Mouse (Mus musculus) CH12.LX (cell line): ENCODE results near the gene Rexo5. TPM values are rescaled to one million over a fixed set of nuclear protein-coding genes. Genes with fewer than 3 reads are reported as not detected.

Experiments
- DNase-seq: peaks from one replicate; pipeline ENCODE4 v3.0.0-alpha.2; 2013; ENCODE audit errors: extremely low read depth
- H3K27ac ChIP-seq: 2 replicates; pipeline ENCODE4 v1.5.1; 2012; ENCODE audit warnings: low read depth, mild to moderate bottlenecking, control low read depth, moderate library complexity; ENCODE audit not compliant: insufficient read depth
- H3K27me3 ChIP-seq: replicated peaks from 2 replicates; pipeline ENCODE3; 2012; ENCODE audit warnings: inconsistent platforms
- H3K36me3 ChIP-seq, 2 experiments: replicated peaks in 1 of 2; 2 replicates each; pipeline versions ENCODE3 to v1.6.1; 2012; ENCODE audit warnings: inconsistent platforms in 1 of 2, low read length in 1 of 2, mild to moderate bottlenecking in 1 of 2, mixed read lengths in 1 of 2, moderate library complexity in 1 of 2; ENCODE audit not compliant: control insufficient read depth in 1 of 2, insufficient read depth in 1 of 2
- H3K4me1 ChIP-seq, 2 experiments: 2 replicates each; pipeline ENCODE4 v1.6.1; 2012; ENCODE audit warnings: inconsistent platforms in 1 of 2, moderate library complexity in 1 of 2; ENCODE audit not compliant: insufficient read depth in 2 of 2, control insufficient read depth in 1 of 2
- H3K4me2 ChIP-seq: 2 replicates; pipeline ENCODE4 v1.6.1; 2012; ENCODE audit warnings: low read depth, mild to moderate bottlenecking, control low read depth; ENCODE audit not compliant: poor library complexity, insufficient read depth, severe bottlenecking
- H3K4me3 ChIP-seq, 3 experiments: fragments of 150-350 bp in 1 of 3; sonication (generic) in 1 of 3; replicated peaks in 1 of 3; 2 replicates each; pipeline versions ENCODE3 to v1.5.1; 2011 to 2012; ENCODE audit warnings: low read depth in 2 of 3, low read length in 2 of 3, mild to moderate bottlenecking in 2 of 3, moderate library complexity in 2 of 3, control low read depth in 1 of 3, improper control_type of control experiment in 1 of 3, inconsistent platforms in 1 of 3, mixed read lengths in 1 of 3; ENCODE audit not compliant: poor library complexity in 1 of 3
- H3K79me2 ChIP-seq: replicated peaks from 2 replicates; pipeline ENCODE4 v1.6.1; 2012; ENCODE audit warnings: mild to moderate bottlenecking, moderate library complexity; ENCODE audit not compliant: control insufficient read depth, poor library complexity, insufficient read depth, severe bottlenecking; ENCODE audit errors: extremely low read depth
- H3K9ac ChIP-seq: 2 replicates; pipeline ENCODE4 v1.6.1; 2012; ENCODE audit warnings: low read depth, mild to moderate bottlenecking, control low read depth, moderate library complexity; ENCODE audit not compliant: insufficient read depth
- H3K9me3 ChIP-seq: replicated peaks from 2 replicates; pipeline ENCODE3; 2012; ENCODE audit warnings: low read length, inconsistent platforms, mixed read lengths
- BHLHE40 ChIP-seq: IDR thresholded peaks from 2 replicates; pipeline ENCODE4 v1.6.1; 2011; ENCODE audit warnings: mild to moderate bottlenecking, low read depth, low read length, improper control_type of control experiment
- CTCF ChIP-seq, 2 experiments: IDR thresholded peaks in 1 of 2; conservative IDR thresholded peaks in 1 of 2; 2 replicates each; pipeline ENCODE4 v1.5.1; 2011 to 2012; ENCODE audit warnings: low read depth in 2 of 2, low read length in 2 of 2, improper control_type of control experiment in 1 of 2, inconsistent platforms in 1 of 2, mild to moderate bottlenecking in 1 of 2, moderate library complexity in 1 of 2
- EP300 ChIP-seq: IDR thresholded peaks from 2 replicates; pipeline ENCODE4 v1.6.1; 2011; ENCODE audit warnings: low read length, improper control_type of control experiment
- IRF4 ChIP-seq: IDR thresholded peaks from 2 replicates; pipeline ENCODE4 v1.6.1; 2014; ENCODE audit warnings: low read depth, mild to moderate bottlenecking, inconsistent platforms, low read length, improper control_type of control experiment
- JUND ChIP-seq: conservative IDR thresholded peaks from 2 replicates; pipeline ENCODE4 v1.6.1; 2011; ENCODE audit warnings: low read depth, low read length, improper control_type of control experiment
- MAFK ChIP-seq: IDR thresholded peaks from 2 replicates; pipeline ENCODE4 v1.6.1; 2011; ENCODE audit warnings: low read length, improper control_type of control experiment; ENCODE audit not compliant: insufficient replicate concordance
- MYC ChIP-seq: IDR thresholded peaks from 2 replicates; pipeline ENCODE4 v1.6.1; 2011; ENCODE audit warnings: low read depth, mild to moderate bottlenecking, improper control_type of control experiment, low read length
- NRF1 ChIP-seq: IDR thresholded peaks from 2 replicates; pipeline ENCODE4 v1.6.1; 2014; ENCODE audit warnings: low read depth, mild to moderate bottlenecking, inconsistent platforms, low read length, improper control_type of control experiment, moderate library complexity
- POLR2A ChIP-seq: IDR thresholded peaks from 2 replicates; pipeline ENCODE4 v1.6.1; 2011; ENCODE audit warnings: low read depth, mild to moderate bottlenecking, improper control_type of control experiment, low read length
- POLR2AphosphoS2 ChIP-seq: IDR thresholded peaks from 2 replicates; pipeline ENCODE4 v1.6.1; 2011; ENCODE audit warnings: low read depth, low read length, improper control_type of control experiment
- RCOR1 ChIP-seq: conservative IDR thresholded peaks from 2 replicates; pipeline ENCODE4 v1.6.1; 2012; ENCODE audit warnings: low read depth, mild to moderate bottlenecking, inconsistent platforms, low read length, improper control_type of control experiment
- SMC3 ChIP-seq: IDR thresholded peaks from 2 replicates; pipeline ENCODE4 v1.6.1; 2011; ENCODE audit warnings: low read depth, low read length, improper control_type of control experiment
- TBP ChIP-seq: conservative IDR thresholded peaks from 2 replicates; pipeline ENCODE4 v1.6.1; 2011; ENCODE audit warnings: low read depth, low read length, improper control_type of control experiment
- TCF12 ChIP-seq: IDR thresholded peaks from 2 replicates; pipeline ENCODE4 v1.6.1; 2014; ENCODE audit warnings: low read depth, mild to moderate bottlenecking, inconsistent platforms, low read length, improper control_type of control experiment
- ZC3H11A ChIP-seq: IDR thresholded peaks from 2 replicates; pipeline ENCODE4 v1.6.1; 2012; ENCODE audit warnings: low read depth, mild to moderate bottlenecking, inconsistent platforms, low read length, improper control_type of control experiment
- ZNF384 ChIP-seq: IDR thresholded peaks from 2 replicates; pipeline ENCODE4 v1.6.1; 2012; ENCODE audit warnings: low read depth, low read length, improper control_type of control experiment, inconsistent platforms
- dilution Hi-C: fragments of 300-500 bp; cut with MboI; formaldehyde crosslinking; loops from 2 replicates; pipeline ENCODE4 v1.14.3; 2020; ENCODE audit warnings: low sequenced_read_pairs; ENCODE audit not compliant: extremely low pct_unique_long_range_greater_than_20kb, extremely low pct_ligation_motif_present
- in situ Hi-C: fragments of 300-500 bp; cut with MboI; formaldehyde crosslinking; loops from 3 replicates; pipeline ENCODE4 v1.14.3; 2019; ENCODE audit warnings: low sequenced_read_pairs, low pct_ligation_motif_present, low pct_unique_long_range_greater_than_20kb, mixed read lengths
- polyA plus RNA-seq: library from polyadenylated mRNA; unstranded; fragments of >175 nt; gene quantifications from 2 replicates; pipeline ENCODE4 v1.2.1, GENCODE M21; 2012; ENCODE audit warnings: low read depth; ENCODE audit not compliant: insufficient read length
- total RNA-seq, 2 experiments: library from RNA; depleted of rRNA; stranded (reverse); fragments of 300-350 nt in 1 of 2; fragments of >200 nt in 1 of 2; gene quantifications; 2 replicates each; pipeline ENCODE4 v1.2.3; 2012 to 2014

Rexo5 gene
- total and polyA plus RNA-seq, 3 experiments, result 11.0 to 15.5 (median 12.0) TPM

DNA sequence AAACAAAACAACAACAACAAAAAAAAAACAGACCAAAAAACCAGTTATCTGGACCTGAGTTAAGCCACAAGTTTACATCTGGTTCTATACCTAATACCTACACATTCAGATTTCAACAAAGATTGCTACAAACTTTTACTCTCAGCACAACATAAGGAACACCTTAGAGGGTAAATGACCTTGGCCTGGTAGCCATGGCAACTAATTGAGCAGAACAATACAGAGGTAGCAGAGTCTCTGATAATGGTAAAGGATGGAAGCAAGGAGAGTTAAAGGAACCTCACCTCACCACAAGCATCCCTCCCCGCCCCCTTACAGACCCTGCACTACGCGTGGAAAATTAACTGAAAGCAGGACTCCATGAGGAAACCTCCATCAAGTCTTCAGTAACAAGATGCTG, 66.3 kb downstream of the Rexo5 start:
- H3K4me3 ChIP-seq, result no peak overlapping the region
- dilution Hi-C loops (no loop called here), in situ Hi-C loops (loop anchor here (25.0 kb wide), 1 partner anchor 202 kb away; no protein-coding TSS in a partner anchor)
- no peak overlapping the region for H3K27ac ChIP-seq
- DNase-seq, result no peak
- peaks cover 6 to 37% of the 10 kb centered on the region in 2 experiments for H3K36me3 ChIP-seq
- no peaks in the 10 kb centered on the region for H3K79me2 ChIP-seq
- H3K9me3 ChIP-seq, result no peaks in the 10 kb centered on the region
- H3K27me3 ChIP-seq, result no peaks in the 10 kb centered on the region
- peaks cover 21 to 67% of the 10 kb centered on the region in 2 experiments for H3K4me1 ChIP-seq
- no peak for TF ChIP-seq SMC3
- TF ChIP-seq MAFK, result no peak
- TF ChIP-seq RCOR1, result no peak
- TF ChIP-seq POLR2A, result no peak
- TF ChIP-seq TBP, result no peak
- no peak for TF ChIP-seq JUND
- no peak for TF ChIP-seq MYC
- no peak for TF ChIP-seq EP300
- TF ChIP-seq POLR2AphosphoS2, result no peak
- TF ChIP-seq IRF4, result no peak
- TF ChIP-seq TCF12, result no peak
- no peak for TF ChIP-seq CTCF (conservative IDR thresholded peaks at IDR 0.05 in 1 of 2, IDR thresholded peaks at IDR 0.05 in 1 of 2; ENCODE audit: low read depth in 2 of 2, low read length in 2 of 2)
- no peak for TF ChIP-seq NRF1
- no peak for TF ChIP-seq ZC3H11A
- TF ChIP-seq, all 38 proteins: peak for 0
- Histone ChIP-seq H3K9ac (no peak overlapping the region), H3K4me2 (peak overlapping the region; percentile 87; the same call in 1 of the 2 replicates)

DNA sequence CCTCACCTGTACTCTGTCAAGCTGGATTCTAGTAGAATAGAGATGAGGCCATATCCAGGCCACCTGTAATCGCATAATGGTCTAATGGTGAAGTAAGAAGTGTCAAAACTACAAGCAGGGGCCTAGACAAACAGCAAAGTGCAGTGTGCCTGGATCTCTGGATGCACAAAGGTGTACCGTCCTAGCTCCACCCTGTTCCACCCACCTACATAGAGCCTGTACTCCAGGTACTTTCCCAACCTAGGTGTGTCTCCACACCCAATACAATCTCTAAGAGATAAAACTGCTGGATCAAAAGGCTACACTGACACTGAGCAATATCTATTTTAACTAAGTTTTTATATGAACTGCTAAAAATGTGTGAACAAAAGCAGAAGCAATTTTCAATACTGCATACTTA, 66.7 kb downstream of the Rexo5 start:
- Histone ChIP-seq H3K9me3 (no peaks in the 10 kb centered on the region), H3K36me3 (peaks cover 6 to 34% of the 10 kb centered on the region in 2 experiments), H3K27me3 (no peaks in the 10 kb centered on the region), H3K4me2 (peak overlapping the region; percentile 87; the same call in 1 of the 2 replicates), H3K27ac (0 out of 2 replicates have a peak overlapping the region, but pooled peaks have one; percentile 20), H3K4me3 (no peak overlapping the region), H3K79me2 (no peaks in the 10 kb centered on the region), H3K4me1 (peaks cover 21 to 65% of the 10 kb centered on the region in 2 experiments), H3K9ac (no peak overlapping the region)
- TF ChIP-seq IRF4, result no peak
- no peak for TF ChIP-seq BHLHE40
- no peak for TF ChIP-seq ZNF384
- no peak for TF ChIP-seq RCOR1
- dilution Hi-C loops, result no loop called here
- in situ Hi-C loops, result loop anchor here (25.0 kb wide), 1 partner anchor 202 kb away; no protein-coding TSS in a partner anchor
- DNase-seq, result no peak
